Mouse (Mus musculus): ENCODE measurements around the gene Vti1a. TPM values are rescaled to one million over a fixed set of nuclear protein-coding genes. Genes with fewer than 3 reads are reported as not detected.

The Vti1a gene
- total RNA-seq, 1 experiment, result 14.9 TPM

DNA sequence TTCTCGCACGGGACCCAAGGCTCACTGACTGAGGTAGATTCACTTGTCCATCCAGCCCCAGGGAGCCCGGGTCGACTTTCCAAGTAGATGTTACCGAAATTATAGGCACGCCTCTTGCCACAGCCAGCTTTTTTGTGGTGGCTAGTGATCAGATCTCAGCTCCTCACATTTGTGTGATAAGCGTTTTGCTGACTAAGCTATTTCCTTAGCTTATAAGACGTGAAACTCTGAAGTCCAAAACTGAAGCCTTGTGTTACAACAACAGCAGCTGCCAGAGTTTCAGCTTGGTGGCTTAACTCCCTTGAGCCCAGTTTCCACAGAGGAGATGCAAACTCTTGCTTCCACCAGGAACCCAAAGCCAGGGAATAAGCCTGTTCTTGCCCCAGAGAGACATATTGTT, 6.5 kb downstream of the Vti1a start:
- no peak overlapping the region for H3K27ac ChIP-seq (ENCODE audit: insufficient read depth, low read depth, low read length, poor library complexity, severe bottlenecking)
- no peak overlapping the region for H3K4me3 ChIP-seq (ENCODE audit: insufficient read depth in 1 of 2, low read depth in 1 of 2, low read length in 2 of 2, poor library complexity in 1 of 2, severe bottlenecking in 1 of 2)
- H3K4me1 ChIP-seq (ENCODE audit: control insufficient read depth in 2 of 2, insufficient read depth in 2 of 2, low read length in 2 of 2, poor library complexity in 1 of 2), result no peaks in the 10 kb centered on the region
- H3K9ac ChIP-seq (ENCODE audit: insufficient read depth, low read depth, low read length, poor library complexity, severe bottlenecking), result no peak overlapping the region
- TF ChIP-seq MAFK (IDR thresholded peaks at IDR 0.05; ENCODE audit: insufficient read depth, low read depth, low read length) (peak; percentile 92), ZC3H11A (IDR thresholded peaks at IDR 0.05; ENCODE audit: borderline replicate concordance, low read depth, low read length) (no peak)
- H3K36me3 ChIP-seq (ENCODE audit: control insufficient read depth, insufficient read depth, low read length, poor library complexity, severe bottlenecking), result no peaks in the 10 kb centered on the region
- no peaks in the 10 kb centered on the region for H3K9me3 ChIP-seq (ENCODE audit: control insufficient read depth, insufficient read depth, low read depth, low read length)
- no peak for DNase-seq (ENCODE audit: low read depth, low spot score)
- in situ Hi-C loops (cut with MboI; ENCODE audit: low sequenced_read_pairs in 2 of 2, unreplicated experiment in 2 of 2), result no loop called here

GRCm38 (mm10) chr19:55327510-55327909, 11.4 kb downstream of the Vti1a start:
- no peak overlapping the region for H3K9ac ChIP-seq (ENCODE audit: insufficient read depth, low read depth, low read length, poor library complexity, severe bottlenecking)
- H3K27ac ChIP-seq (ENCODE audit: insufficient read depth, low read depth, low read length, poor library complexity, severe bottlenecking), result no peak overlapping the region
- H3K9me3 ChIP-seq (ENCODE audit: control insufficient read depth, insufficient read depth, low read depth, low read length), result no peaks in the 10 kb centered on the region
- in situ Hi-C loops (cut with MboI; ENCODE audit: low sequenced_read_pairs in 2 of 2, unreplicated experiment in 2 of 2), result no loop called here
- no peak for DNase-seq (ENCODE audit: low read depth, low spot score)
- 0 out of 2 replicates have a peak, but pooled peaks cover 5% of the 10 kb centered on the region for H3K36me3 ChIP-seq (ENCODE audit: control insufficient read depth, insufficient read depth, low read length, poor library complexity, severe bottlenecking)
- H3K4me3 ChIP-seq (ENCODE audit: insufficient read depth in 1 of 2, low read depth in 1 of 2, low read length in 2 of 2, poor library complexity in 1 of 2, severe bottlenecking in 1 of 2), result no peak overlapping the region
- TF ChIP-seq CHD2 (IDR thresholded peaks at IDR 0.05; ENCODE audit: low read depth, low read length) (no peak), ZNF384 (IDR thresholded peaks at IDR 0.05; ENCODE audit: low read depth, low read length) (no peak), ZC3H11A (IDR thresholded peaks at IDR 0.05; ENCODE audit: borderline replicate concordance, low read depth, low read length) (no peak), HCFC1 (IDR thresholded peaks at IDR 0.05; ENCODE audit: borderline replicate concordance, insufficient read depth, low read length) (no peak), MAFK (IDR thresholded peaks at IDR 0.05; ENCODE audit: insufficient read depth, low read depth, low read length) (no peak)
- H3K4me1 ChIP-seq (ENCODE audit: control insufficient read depth in 2 of 2, insufficient read depth in 2 of 2, low read length in 2 of 2, poor library complexity in 1 of 2), result no peaks in the 10 kb centered on the region

GRCm38 (mm10) chr19:55331776-55332175, 15.7 kb downstream of the Vti1a start:
- no peak overlapping the region for H3K27ac ChIP-seq (ENCODE audit: insufficient read depth, low read depth, low read length, poor library complexity, severe bottlenecking)
- H3K4me3 ChIP-seq (ENCODE audit: insufficient read depth in 1 of 2, low read depth in 1 of 2, low read length in 2 of 2, poor library complexity in 1 of 2, severe bottlenecking in 1 of 2), result no peak overlapping the region
- H3K36me3 ChIP-seq (ENCODE audit: control insufficient read depth, insufficient read depth, low read length, poor library complexity, severe bottlenecking), result 0 out of 2 replicates have a peak, but pooled peaks cover 8% of the 10 kb centered on the region
- no peaks in the 10 kb centered on the region for H3K4me1 ChIP-seq (ENCODE audit: control insufficient read depth in 2 of 2, insufficient read depth in 2 of 2, low read length in 2 of 2, poor library complexity in 1 of 2)
- DNase-seq (ENCODE audit: low read depth, low spot score), result no peak
- H3K9me3 ChIP-seq (ENCODE audit: control insufficient read depth, insufficient read depth, low read depth, low read length), result no peaks in the 10 kb centered on the region
- TF ChIP-seq ZNF384 (IDR thresholded peaks at IDR 0.05; ENCODE audit: low read depth, low read length) (no peak), CHD2 (IDR thresholded peaks at IDR 0.05; ENCODE audit: low read depth, low read length) (no peak), HCFC1 (IDR thresholded peaks at IDR 0.05; ENCODE audit: borderline replicate concordance, insufficient read depth, low read length) (no peak), MAFK (IDR thresholded peaks at IDR 0.05; ENCODE audit: insufficient read depth, low read depth, low read length) (no peak), ZC3H11A (IDR thresholded peaks at IDR 0.05; ENCODE audit: borderline replicate concordance, low read depth, low read length) (no peak)
- H3K9ac ChIP-seq (ENCODE audit: insufficient read depth, low read depth, low read length, poor library complexity, severe bottlenecking), result no peak overlapping the region
- in situ Hi-C loops (cut with MboI; ENCODE audit: low sequenced_read_pairs in 2 of 2, unreplicated experiment in 2 of 2), result no loop called here

- DNase-seq (ENCODE audit: low read depth, low spot score), result peak; percentile 62
- TF ChIP-seq HCFC1 (IDR thresholded peaks at IDR 0.05; ENCODE audit: borderline replicate concordance, insufficient read depth, low read length) (no peak), ZNF384 (IDR thresholded peaks at IDR 0.05; ENCODE audit: low read depth, low read length) (no peak), CHD2 (IDR thresholded peaks at IDR 0.05; ENCODE audit: low read depth, low read length) (no peak), ZC3H11A (IDR thresholded peaks at IDR 0.05; ENCODE audit: borderline replicate concordance, low read depth, low read length) (peak; percentile 81; the same call in 1 of the 2 replicates), MAFK (IDR thresholded peaks at IDR 0.05; ENCODE audit: insufficient read depth, low read depth, low read length) (no peak)
- H3K4me3 ChIP-seq (ENCODE audit: insufficient read depth in 1 of 2, low read depth in 1 of 2, low read length in 2 of 2, poor library complexity in 1 of 2, severe bottlenecking in 1 of 2), result no peak overlapping the region
Measured at GRCm38 (mm10) chr19:55332641-55333268, 16.7 kb downstream of the Vti1a start.

More at GRCm38 (mm10) chr19:55332641-55333268, 16.7 kb downstream of the Vti1a start:
- in situ Hi-C loops (cut with MboI; ENCODE audit: low sequenced_read_pairs in 2 of 2, unreplicated experiment in 2 of 2), result no loop called here
- Histone ChIP-seq H3K4me1 (ENCODE audit: control insufficient read depth in 2 of 2, insufficient read depth in 2 of 2, low read length in 2 of 2, poor library complexity in 1 of 2) (no peaks in the 10 kb centered on the region), H3K36me3 (ENCODE audit: control insufficient read depth, insufficient read depth, low read length, poor library complexity, severe bottlenecking) (0 out of 2 replicates have a peak, but pooled peaks cover 8% of the 10 kb centered on the region), H3K27ac (ENCODE audit: insufficient read depth, low read depth, low read length, poor library complexity, severe bottlenecking) (no peak overlapping the region), H3K9ac (ENCODE audit: insufficient read depth, low read depth, low read length, poor library complexity, severe bottlenecking) (no peak overlapping the region), H3K9me3 (ENCODE audit: control insufficient read depth, insufficient read depth, low read depth, low read length) (no peaks in the 10 kb centered on the region)

Measured in ES-E14 (cell line).